ENCODE assay signal across 21 mouse cellular contexts in the genomic region with DNA sequence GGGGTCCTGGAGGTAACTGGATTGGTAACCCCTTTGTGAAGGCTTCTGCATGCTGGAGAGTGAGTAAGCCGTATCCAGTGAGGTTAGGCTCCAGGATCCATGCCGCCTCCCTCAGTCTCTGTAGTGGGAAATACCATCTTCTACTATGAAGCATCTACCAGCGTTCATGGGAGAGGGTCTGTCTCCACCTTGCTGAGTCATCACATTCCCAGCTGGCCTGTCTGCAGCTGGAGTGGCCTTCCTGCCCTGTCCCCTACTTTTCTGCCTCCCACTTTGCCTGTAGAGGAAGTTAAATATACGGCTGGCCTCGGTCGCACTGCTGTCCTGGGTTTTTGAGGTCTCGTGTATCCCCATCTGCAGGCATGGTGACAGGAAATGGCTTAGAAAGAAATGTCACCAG.
DNase-seq lines count a peak whose midpoint lies in the region; TF ChIP-seq lines count a peak whose summit lies in the region.
"Had no signal": no experiment of that assay in that cellular context is flagged by ENCODE, and none has a peak within 500 bp of the region (broad histone marks: within the 10 kb centered on the region; RNA-seq: fewer than 3 reads in every experiment).

No protein-coding gene starts in this region.

- no peaks in the 10 kb centered on the region for H3K36me3 ChIP-seq in heart, adult 2 months (ENCODE audit: control insufficient read depth, insufficient read depth, low read length)
- H3K36me3 ChIP-seq: embryonic facial prominence, embryonic 13.5 days; forebrain, embryonic 10.5 days; forebrain, embryonic 15.5 days; hindbrain, embryonic 13.5 days; limb, embryonic 12.5 days had no signal

- 46% methylated on average over 7 of the region's 7 CpGs for WGBS in heart, adult 2 months

- TF ChIP-seq EP300 in heart, adult 2 months (IDR thresholded peaks at IDR 0.05; ENCODE audit: insufficient read depth, low read depth, low read length) = no peak

- TF ChIP-seq POLR2A in heart, adult 2 months (IDR thresholded peaks at IDR 0.05; ENCODE audit: insufficient read depth, low read depth, low read length) = no peak

- 0 out of 2 replicates have a peak, but pooled peaks cover 1% of the 10 kb centered on the region for H3K27me3 ChIP-seq in heart, adult 2 months (ENCODE audit: control insufficient read depth, insufficient read depth, low read length)
- H3K27me3 ChIP-seq: embryonic facial prominence, embryonic 13.5 days; forebrain, embryonic 15.5 days had no signal

- no peak overlapping the region for H3K9ac ChIP-seq in heart, adult 2 months (ENCODE audit: low read depth, low read length)
- H3K9ac ChIP-seq: embryonic facial prominence, embryonic 13.5 days; forebrain, embryonic 15.5 days; hindbrain, embryonic 13.5 days; limb, embryonic 12.5 days had no signal

- H3K27ac ChIP-seq in heart, adult 2 months = no peak overlapping the region
- H3K27ac ChIP-seq: embryonic facial prominence, embryonic 13.5 days; forebrain, embryonic 10.5 days; forebrain, embryonic 15.5 days; limb, embryonic 12.5 days had no signal

- no peak for TF ChIP-seq CTCF in heart, adult 2 months (IDR thresholded peaks at IDR 0.05)

- intact Hi-C loops in heart, adult 2 months (cut with DNase I) = no loop called here

- H3K4me3 ChIP-seq in heart, adult 2 months = no peak overlapping the region
- H3K4me3 ChIP-seq: embryonic facial prominence, embryonic 13.5 days; forebrain, embryonic 10.5 days; forebrain, embryonic 15.5 days; hindbrain, embryonic 13.5 days; limb, embryonic 12.5 days had no signal

- H3K79me2 ChIP-seq in heart, adult 2 months (replicated peaks; ENCODE audit: control insufficient read depth, insufficient read depth, low read length) = no peaks in the 10 kb centered on the region

- no peaks in the 10 kb centered on the region for H3K4me1 ChIP-seq in heart, adult 2 months (ENCODE audit: control insufficient read depth, insufficient read depth, low read length)

- peak; percentile 14 for DNase-seq in kidney, adult 11 months
- no peak for DNase-seq in kidney, postnatal 36 days
- peak; percentile 45 for DNase-seq in kidney, postnatal 10 days
- DNase-seq in kidney, postnatal 25 days = no peak
- peak; percentile 19 for DNase-seq in thymus, postnatal 14 days
- no peak for DNase-seq in thymus, postnatal 25 days
- no peak for DNase-seq in layer of hippocampus, postnatal 10 days (ENCODE audit: low spot score in 2 of 2)
- no peak for DNase-seq in heart, adult 2 months
- DNase-seq: adrenal gland, postnatal 25 days; cerebellum, adult 11-12 months; cerebellum, adult 9-11 months; gastrocnemius, postnatal 25 days; heart, adult 11 months; heart, postnatal 36 days; lung, postnatal 4 days; midbrain, embryonic 14.5 days had no signal

Comparison
In these comparisons a context has a peak if more than half of its experiments do, and no peak if none do; other contexts are left out.
1. DNase-seq: peak in kidney, adult 11 months (single experiment), kidney, postnatal 10 days (single experiment) and thymus, postnatal 14 days (single experiment); none in kidney, postnatal 36 days (0 of 2), kidney, postnatal 25 days (0 of 2), thymus, postnatal 25 days (single experiment), layer of hippocampus, postnatal 10 days (0 of 2) and heart, adult 2 months (0 of 2).